Mouse (Mus musculus) brain, embryonic 18.5 days (tissue): Measurements from ENCODE around the gene Ephb6.

Experiments used
- DNase-seq: peaks from one replicate; pipeline ENCODE4 v3.0.0-alpha.2; 2012; ENCODE audit warnings: low read depth, low spot score

The Ephb6 gene

DNA sequence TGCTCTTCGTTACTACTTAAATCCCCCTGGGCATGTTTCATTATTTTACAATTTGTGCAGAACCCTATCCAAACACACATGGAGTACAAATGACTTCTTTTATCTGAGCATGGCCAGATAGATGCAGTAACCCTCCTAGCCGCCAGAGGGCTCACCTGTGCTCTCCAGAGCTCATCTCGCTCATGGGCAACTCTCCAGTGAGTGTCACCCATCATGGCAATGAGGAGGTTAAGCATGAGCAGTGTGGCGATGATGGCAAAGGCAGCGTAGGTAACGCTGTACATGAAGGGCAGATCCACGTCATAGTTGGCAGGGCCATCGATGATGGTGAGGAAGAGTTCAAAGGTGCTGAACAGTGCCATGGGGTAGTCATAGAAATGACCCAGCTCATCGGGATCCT, 17.4 kb downstream of the Ephb6 start:
- DNase-seq: no peak

DNA sequence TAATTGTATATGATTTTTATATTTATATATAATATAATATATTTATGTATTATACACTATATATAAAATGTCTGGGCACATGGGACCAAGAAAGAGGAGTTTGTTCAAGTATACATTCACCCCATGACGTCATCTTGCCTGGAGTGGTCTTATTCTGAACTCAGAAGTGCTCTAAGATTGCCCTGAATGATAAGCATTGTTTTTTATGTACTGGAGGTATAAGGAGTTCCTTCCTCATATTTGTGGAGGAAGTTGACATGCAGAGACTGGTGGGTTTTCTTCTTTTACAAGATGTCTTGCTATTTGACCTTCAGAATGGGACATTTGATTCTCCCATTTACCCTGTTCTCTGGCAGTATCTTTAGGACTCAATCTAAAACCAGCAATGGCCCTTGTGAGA, 22.9 kb downstream of the Ephb6 start:
- no peak for DNase-seq

DNA sequence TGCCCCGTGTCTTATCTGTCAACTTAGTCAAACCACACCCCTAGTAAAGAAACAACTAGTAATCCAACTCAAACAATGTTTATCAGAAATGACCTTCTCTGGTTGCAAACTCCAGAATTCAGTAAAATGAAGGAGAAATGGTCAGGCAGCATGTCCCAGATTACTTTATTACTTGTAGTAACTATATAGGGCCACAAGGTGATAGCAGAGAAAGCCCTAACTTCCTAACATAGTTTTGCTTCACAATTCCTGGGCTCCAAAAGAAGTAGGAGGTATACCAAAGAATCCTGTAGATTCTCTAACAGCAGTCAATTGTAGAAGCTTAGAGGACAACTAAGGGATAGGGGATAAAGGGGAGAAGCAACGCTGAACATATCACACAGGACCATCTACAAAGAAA, 25.5 kb downstream of the Ephb6 start:
- no peak for DNase-seq

GRCm38 (mm10) chr6:41631549-41631948, 26.3 kb downstream of the Ephb6 start:
- DNase-seq: no peak

- DNase-seq: no peak
Measured at GRCm38 (mm10) chr6:41635211-41635610, 29.9 kb downstream of the Ephb6 start.

DNA sequence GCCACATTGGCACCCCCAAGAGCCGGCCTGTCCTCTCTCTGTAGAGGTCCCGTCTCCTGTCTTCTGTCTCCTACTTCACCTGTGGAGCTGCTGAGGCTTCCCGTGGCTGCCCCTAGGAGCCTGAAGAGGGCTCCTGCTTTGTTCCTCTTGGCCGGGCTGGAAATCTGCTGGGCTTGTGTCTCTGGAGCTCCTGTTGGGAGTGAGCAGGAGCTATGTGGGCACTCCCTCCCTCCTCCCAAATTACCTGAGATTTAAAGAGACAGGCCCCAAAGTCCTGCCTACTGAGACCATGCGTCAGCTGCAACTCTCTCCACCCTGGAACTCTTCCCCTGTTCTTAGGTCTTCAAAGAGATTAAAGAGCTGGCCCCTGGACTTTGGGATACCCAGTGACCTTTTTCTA, 30.9 kb downstream of the Ephb6 start, which contains the start of gene Trpv6:
Gene Trpv6, minus strand, starts transcription at position 228 of the 400 bp plus-strand sequence.
- DNase-seq: no peak

DNA sequence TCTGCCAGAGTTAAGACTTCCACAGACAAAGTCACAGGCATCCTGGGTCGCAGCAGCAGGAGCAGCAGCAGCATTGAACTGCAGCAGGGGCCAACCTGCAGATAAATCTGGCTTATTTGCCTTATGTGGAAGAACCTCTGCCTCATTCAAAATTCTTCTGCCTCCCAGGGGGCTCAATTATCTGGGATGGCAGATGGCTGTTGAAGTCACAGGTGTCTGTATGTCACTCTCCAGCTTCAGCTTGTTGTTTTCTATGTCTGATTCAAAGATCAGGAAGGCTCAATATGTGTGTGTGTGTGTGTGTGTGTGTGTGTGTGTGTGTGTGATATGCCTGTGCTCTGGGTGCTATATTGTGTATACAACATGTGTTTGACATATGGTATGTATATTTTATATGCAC, 32.1 kb downstream of the Ephb6 start:
- DNase-seq: no peak

GRCm38 (mm10) chr6:41637927-41638506, 32.7 kb downstream of the Ephb6 start:
- DNase-seq: no peak

- DNase-seq: no peak
Measured at GRCm38 (mm10) chr6:41640449-41640848, 35.2 kb downstream of the Ephb6 start.

DNA sequence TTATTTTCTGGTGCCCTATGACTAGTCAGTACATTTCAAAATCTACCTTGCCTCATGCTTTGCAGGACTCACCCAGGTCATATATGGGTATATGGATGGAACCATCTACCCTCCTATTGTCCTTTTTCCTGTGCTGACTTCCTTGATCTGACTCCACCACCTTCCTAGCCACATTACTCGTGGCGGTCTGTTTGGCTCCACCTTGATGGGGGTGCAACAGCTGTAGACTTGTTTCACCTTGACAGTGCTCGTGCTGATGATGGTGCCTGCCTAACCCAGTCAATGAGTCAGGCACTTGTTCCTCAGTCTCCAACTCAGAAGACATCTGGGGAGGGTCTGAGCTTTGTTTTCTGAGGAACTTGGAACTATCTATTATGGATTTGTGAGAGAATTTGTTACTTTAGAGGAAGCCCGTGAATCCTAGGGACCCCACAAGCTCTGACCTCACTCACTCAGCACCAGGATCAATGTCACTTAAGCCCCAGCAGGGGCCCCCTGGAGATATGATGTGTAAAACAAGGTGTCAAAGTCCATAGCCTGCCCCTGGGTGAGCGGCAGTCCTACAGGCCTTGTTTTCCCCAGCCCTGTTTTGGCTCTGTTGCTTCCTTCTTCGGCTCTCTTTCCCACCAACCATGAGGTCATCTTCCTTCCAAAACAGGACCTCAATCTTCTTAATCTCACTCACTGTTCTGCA, 36.0 kb downstream of the Ephb6 start:
- DNase-seq: no peak

GRCm38 (mm10) chr6:41642765-41643164, 37.5 kb downstream of the Ephb6 start:
- no peak for DNase-seq

GRCm38 (mm10) chr6:41643227-41643626, 37.9 kb downstream of the Ephb6 start:
- no peak for DNase-seq

DNA sequence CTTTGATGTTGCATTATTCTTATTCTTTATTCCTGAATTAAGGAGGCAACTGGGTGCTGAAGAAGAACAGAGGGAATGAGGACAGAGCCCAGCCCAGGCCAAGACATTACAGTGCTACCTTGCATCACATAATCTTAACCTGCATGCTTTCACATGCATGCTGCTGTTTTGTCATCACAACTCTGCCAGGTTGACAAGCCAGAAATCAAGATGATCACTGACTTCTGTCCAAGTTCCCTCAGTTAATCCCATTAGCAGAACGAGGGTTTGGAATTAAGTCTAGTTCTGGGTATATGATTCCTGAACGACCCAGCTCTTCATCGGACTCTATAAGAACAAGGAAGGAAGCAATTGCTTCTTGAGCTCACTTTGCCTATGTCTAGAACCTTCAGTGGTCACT, 40.9 kb downstream of the Ephb6 start:
- DNase-seq: no peak

DNA sequence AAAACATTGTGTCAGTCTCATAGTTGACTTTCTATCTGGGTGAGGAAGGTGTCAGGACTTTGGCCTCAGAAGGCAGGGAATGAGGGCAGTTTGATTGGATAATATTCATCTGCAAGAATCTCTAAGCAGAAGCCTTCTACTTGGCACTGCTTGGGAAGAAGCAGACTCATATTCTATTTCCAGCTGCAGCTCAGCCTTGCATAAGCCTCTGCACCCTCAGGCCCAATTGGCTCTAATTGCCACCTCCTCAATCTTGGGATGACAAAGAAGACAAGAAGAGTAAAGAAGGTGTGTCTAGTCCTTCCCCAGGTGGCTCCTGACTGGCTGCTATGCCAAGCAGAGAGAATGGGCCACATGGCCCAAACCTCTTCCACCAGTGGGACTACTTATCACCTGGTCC, 41.4 kb downstream of the Ephb6 start:
- DNase-seq: no peak

DNA sequence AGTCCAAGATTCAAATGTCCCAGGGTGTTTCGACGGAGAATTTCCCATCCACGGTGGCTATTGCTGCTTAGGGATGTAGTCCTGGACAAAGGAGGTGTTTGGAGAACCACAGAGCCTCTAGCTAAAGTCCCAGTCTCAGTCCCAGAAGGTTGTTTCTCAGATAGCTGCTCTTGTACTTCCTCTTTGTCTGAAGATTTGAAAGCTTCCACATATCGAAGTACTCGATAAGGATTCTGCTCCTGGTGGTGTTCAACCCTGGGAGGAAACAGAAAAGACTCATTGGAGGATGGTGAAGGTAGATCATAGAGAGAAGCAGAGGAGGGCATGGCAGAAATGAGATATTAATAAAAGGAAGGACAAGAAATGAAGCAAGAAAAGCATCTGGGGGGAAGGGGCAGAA, 47.9 kb downstream of the Ephb6 start:
- DNase-seq: no peak

DNA sequence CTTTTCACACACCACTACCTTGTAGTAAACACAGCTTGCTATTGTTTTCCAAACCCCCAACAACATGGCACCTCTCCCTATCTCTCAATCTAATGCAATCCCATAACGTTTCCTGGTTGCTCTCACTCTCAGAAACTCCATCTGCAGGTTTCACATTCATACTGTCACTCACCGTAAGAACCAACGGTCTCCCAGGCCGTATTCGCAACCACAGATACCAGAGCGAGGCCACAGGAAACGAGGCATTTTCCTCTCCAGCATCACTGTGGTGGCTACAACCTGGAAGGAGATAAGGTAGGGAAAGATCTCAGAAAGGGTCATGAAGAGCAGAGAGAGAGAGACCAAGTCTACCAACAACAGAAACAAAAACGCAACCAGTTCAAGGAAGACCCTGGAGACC, 49.4 kb downstream of the Ephb6 start:
- no peak for DNase-seq

- no peak for DNase-seq
Measured at GRCm38 (mm10) chr6:41658487-41658886, 53.2 kb downstream of the Ephb6 start.

- DNase-seq: no peak
Measured at GRCm38 (mm10) chr6:41662320-41662719, 57.0 kb downstream of the Ephb6 start.
